Mouse (Mus musculus) liver, postnatal 0 days (tissue): Measurements from ENCODE around the gene Raver2.

Experiments
- CTCF ChIP-seq: sonication (generic); IDR thresholded peaks from 2 replicates; pipeline ENCODE4 v1.5.1; 2016; ENCODE audit warnings: antibody characterized with exemption, low read depth
- EP300 ChIP-seq: IDR thresholded peaks from 2 replicates; pipeline ENCODE4 v1.6.1; 2016; ENCODE audit warnings: antibody characterized with exemption, low read depth, mild to moderate bottlenecking

DNA sequence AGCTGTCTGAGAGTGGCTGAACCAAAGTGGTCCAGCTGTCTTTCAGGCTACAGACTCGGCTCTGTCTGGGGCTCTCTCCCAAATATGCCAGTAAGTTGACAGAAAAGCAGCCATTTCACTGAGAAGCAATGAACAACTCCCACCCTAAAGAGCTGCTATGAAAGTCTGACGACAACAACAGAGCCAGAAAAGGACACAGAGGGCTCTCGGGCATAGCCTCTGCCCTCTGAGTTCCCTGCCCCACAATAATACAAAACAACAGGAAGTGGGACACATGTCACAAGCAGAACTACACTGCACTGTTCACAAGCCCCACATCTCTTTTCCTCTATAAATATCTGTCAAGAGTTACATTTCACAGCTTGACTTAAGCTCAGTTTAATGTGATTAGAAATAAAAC lies 116.4 kb downstream of the Raver2 start:
- TF ChIP-seq CTCF: no peak
- TF ChIP-seq EP300: no peak
